Mouse (Mus musculus) hindbrain, embryonic 10.5 days (tissue): Measurements from ENCODE around the gene Trpm3. TPM values are rescaled to one million over a fixed set of nuclear protein-coding genes. Genes with fewer than 3 reads are reported as not detected.
A peak's percentile ranks its signal among the peaks of the same experiment; 100 is the strongest.

Source experiments
- DNase-seq: peaks from one replicate; pipeline ENCODE4 v3.0.0-alpha.2; 2017; ENCODE audit warnings: low spot score
- H3K27ac ChIP-seq: fragments of 300-500 bp; sonication (generic); 2 replicates; pipeline ENCODE4 v1.5.1; 2016; ENCODE audit warnings: mild to moderate bottlenecking, moderate library complexity
- H3K27me3 ChIP-seq: fragments of 300-500 bp; sonication (generic); 2 replicates; pipeline ENCODE4 v1.6.1; 2016; ENCODE audit warnings: mild to moderate bottlenecking; ENCODE audit not compliant: poor library complexity, insufficient read depth, severe bottlenecking
- H3K36me3 ChIP-seq: fragments of 300-500 bp; sonication (generic); 2 replicates; pipeline ENCODE4 v1.6.1; 2016; ENCODE audit warnings: mild to moderate bottlenecking, moderate library complexity
- H3K4me1 ChIP-seq: fragments of 300-500 bp; sonication (generic); replicated peaks from 2 replicates; pipeline ENCODE4 v1.6.1; 2016; ENCODE audit warnings: mild to moderate bottlenecking
- H3K4me3 ChIP-seq: fragments of 300-500 bp; sonication (generic); 2 replicates; pipeline ENCODE4 v1.5.1; 2016; ENCODE audit warnings: mild to moderate bottlenecking, moderate library complexity
- H3K9me3 ChIP-seq: fragments of 300-500 bp; sonication (generic); 2 replicates; pipeline ENCODE4 v1.6.1; 2016; ENCODE audit warnings: mild to moderate bottlenecking, moderate library complexity
- WGBS: fragments of 180-500 bp; shearing (Covaris S2); methylation state at CpG from one replicate; pipeline ENCODE4 v1.1.7; 2016; 5-methylcytosine and 5-hydroxymethylcytosine counted together
- polyA plus RNA-seq: library from polyadenylated mRNA; unstranded; fragments of >200 nt; fragmentation: Nextera tagmentation; extraction: Ambion mirVana; gene quantifications from 2 replicates; pipeline ENCODE4 v1.2.1, GENCODE M21; 2016

Trpm3 gene
- polyA plus RNA-seq, 1 experiment from 2014 or later: 14.4 TPM

GRCm38 (mm10) chr19:22462043-22462442 lies 323.2 kb downstream of the Trpm3 start:
- H3K9me3 ChIP-seq: no peaks in the 10 kb centered on the region
- H3K4me1 ChIP-seq: no peaks in the 10 kb centered on the region
- no peak overlapping the region for H3K27ac ChIP-seq
- H3K36me3 ChIP-seq: no peaks in the 10 kb centered on the region
- H3K27me3 ChIP-seq: no peaks in the 10 kb centered on the region
- no peak overlapping the region for H3K4me3 ChIP-seq
- DNase-seq: no peak

GRCm38 (mm10) chr19:22463506-22463905 lies 324.7 kb downstream of the Trpm3 start:
- Histone ChIP-seq H3K4me3 (no peak overlapping the region), H3K27me3 (no peaks in the 10 kb centered on the region), H3K9me3 (no peaks in the 10 kb centered on the region), H3K36me3 (no peaks in the 10 kb centered on the region), H3K4me1 (no peaks in the 10 kb centered on the region), H3K27ac (no peak overlapping the region)
- DNase-seq: no peak
- 60% methylated on average over 3 of the region's 3 CpGs for WGBS

GRCm38 (mm10) chr19:22469608-22470007 lies 330.8 kb downstream of the Trpm3 start:
- 78% methylated on average over 4 of the region's 4 CpGs for WGBS
- no peaks in the 10 kb centered on the region for H3K36me3 ChIP-seq
- no peak overlapping the region for H3K27ac ChIP-seq
- H3K4me3 ChIP-seq: no peak overlapping the region
- no peak for DNase-seq
- H3K27me3 ChIP-seq: no peaks in the 10 kb centered on the region
- H3K4me1 ChIP-seq: no peaks in the 10 kb centered on the region
- no peaks in the 10 kb centered on the region for H3K9me3 ChIP-seq

- Histone ChIP-seq H3K27ac (no peak overlapping the region), H3K9me3 (no peaks in the 10 kb centered on the region), H3K36me3 (no peaks in the 10 kb centered on the region), H3K4me1 (no peaks in the 10 kb centered on the region), H3K4me3 (no peak overlapping the region), H3K27me3 (no peaks in the 10 kb centered on the region)
- WGBS: 86% methylated on average over 4 of the region's 4 CpGs
- no peak for DNase-seq
Measured at GRCm38 (mm10) chr19:22473030-22473712, 334.3 kb downstream of the Trpm3 start.

- no peak for DNase-seq
- H3K27ac ChIP-seq: no peak overlapping the region
- no peaks in the 10 kb centered on the region for H3K9me3 ChIP-seq
- H3K4me1 ChIP-seq: no peaks in the 10 kb centered on the region
- H3K4me3 ChIP-seq: no peak overlapping the region
- H3K27me3 ChIP-seq: no peaks in the 10 kb centered on the region
- WGBS: 91% methylated on average over 6 of the region's 6 CpGs
- no peaks in the 10 kb centered on the region for H3K36me3 ChIP-seq
Measured at GRCm38 (mm10) chr19:22478295-22478989, 339.6 kb downstream of the Trpm3 start.

GRCm38 (mm10) chr19:22503469-22503868 lies 364.6 kb downstream of the Trpm3 start:
- H3K4me3 ChIP-seq: no peak overlapping the region
- no peak overlapping the region for H3K27ac ChIP-seq
- no peaks in the 10 kb centered on the region for H3K4me1 ChIP-seq
- 92% methylated on average over 6 of the region's 6 CpGs for WGBS
- DNase-seq: no peak
- H3K36me3 ChIP-seq: no peaks in the 10 kb centered on the region
- H3K9me3 ChIP-seq: no peaks in the 10 kb centered on the region
- no peaks in the 10 kb centered on the region for H3K27me3 ChIP-seq

- H3K27ac ChIP-seq: no peak overlapping the region
- no peaks in the 10 kb centered on the region for H3K4me1 ChIP-seq
- no peak overlapping the region for H3K4me3 ChIP-seq
- no peaks in the 10 kb centered on the region for H3K9me3 ChIP-seq
- no peaks in the 10 kb centered on the region for H3K27me3 ChIP-seq
- no peak for DNase-seq
- 83% methylated on average over 6 of the region's 6 CpGs for WGBS
- H3K36me3 ChIP-seq: no peaks in the 10 kb centered on the region
Measured at GRCm38 (mm10) chr19:22518508-22518907, 379.7 kb downstream of the Trpm3 start.

GRCm38 (mm10) chr19:22527944-22528343 lies 389.1 kb downstream of the Trpm3 start:
- Histone ChIP-seq H3K4me3 (no peak overlapping the region), H3K4me1 (no peaks in the 10 kb centered on the region), H3K27me3 (no peaks in the 10 kb centered on the region), H3K9me3 (no peaks in the 10 kb centered on the region), H3K36me3 (no peaks in the 10 kb centered on the region), H3K27ac (no peak overlapping the region)
- no peak for DNase-seq

GRCm38 (mm10) chr19:22542990-22543709 lies 404.3 kb downstream of the Trpm3 start:
- 90% methylated on average over 6 of the region's 6 CpGs for WGBS

GRCm38 (mm10) chr19:22552179-22552578 lies 413.3 kb downstream of the Trpm3 start:
- H3K27ac ChIP-seq: no peak overlapping the region
- H3K9me3 ChIP-seq: no peaks in the 10 kb centered on the region
- WGBS: 31% methylated on average over 5 of the region's 5 CpGs
- DNase-seq: peak; percentile 52
- H3K4me3 ChIP-seq: no peak overlapping the region
- H3K36me3 ChIP-seq: no peaks in the 10 kb centered on the region
- H3K27me3 ChIP-seq: peaks cover 23% of the 10 kb centered on the region
- H3K4me1 ChIP-seq: peaks cover 17% of the 10 kb centered on the region

More at GRCm38 (mm10) chr19:22542990-22543709, 404.3 kb downstream of the Trpm3 start:
- no peaks in the 10 kb centered on the region for H3K9me3 ChIP-seq
- H3K4me1 ChIP-seq: no peaks in the 10 kb centered on the region
- DNase-seq: no peak
- H3K27ac ChIP-seq: no peak overlapping the region
- H3K36me3 ChIP-seq: no peaks in the 10 kb centered on the region
- H3K4me3 ChIP-seq: no peak overlapping the region
- H3K27me3 ChIP-seq: no peaks in the 10 kb centered on the region

- Histone ChIP-seq H3K9me3 (no peaks in the 10 kb centered on the region), H3K27me3 (peaks cover 23% of the 10 kb centered on the region), H3K27ac (peak overlapping the region; percentile 66; the same call in 1 of the 2 replicates), H3K4me3 (peak overlapping the region; percentile 9; the same call in 1 of the 2 replicates), H3K4me1 (peaks cover 17% of the 10 kb centered on the region), H3K36me3 (no peaks in the 10 kb centered on the region)
- DNase-seq: peak; percentile 58
- 4% methylated on average over 7 of the region's 7 CpGs for WGBS
Measured at GRCm38 (mm10) chr19:22554421-22554941, 415.6 kb downstream of the Trpm3 start.

- Histone ChIP-seq H3K9me3 (no peaks in the 10 kb centered on the region), H3K36me3 (no peaks in the 10 kb centered on the region), H3K4me1 (peaks cover 3% of the 10 kb centered on the region; the same call in 1 of the 2 replicates), H3K27me3 (no peaks in the 10 kb centered on the region), H3K27ac (no peak overlapping the region), H3K4me3 (no peak overlapping the region)
- DNase-seq: no peak
- 73% methylated on average over 11 of the region's 11 CpGs for WGBS
Measured at GRCm38 (mm10) chr19:22572396-22572795, 433.6 kb downstream of the Trpm3 start.

GRCm38 (mm10) chr19:22572849-22573248 lies 434.0 kb downstream of the Trpm3 start:
- DNase-seq: no peak
- 80% methylated on average over 2 of the region's 2 CpGs for WGBS
- no peaks in the 10 kb centered on the region for H3K27me3 ChIP-seq
- no peaks in the 10 kb centered on the region for H3K9me3 ChIP-seq
- H3K4me1 ChIP-seq: peaks cover 3% of the 10 kb centered on the region; the same call in 1 of the 2 replicates
- no peak overlapping the region for H3K4me3 ChIP-seq
- H3K27ac ChIP-seq: no peak overlapping the region
- no peaks in the 10 kb centered on the region for H3K36me3 ChIP-seq
